Mouse (Mus musculus) myocyte (in vitro differentiated cells): ENCODE measurements at regions not wholly inside any gene's neighbourhood (a gene's known extent, or its start where the extent isn't known, plus 50 kb on each side); places are given as distances from the start of the nearest gene placed in this dataset.

Experiments used
- CEBPB ChIP-seq: IDR thresholded peaks from 2 replicates; pipeline ENCODE4 v1.6.1; 2011; ENCODE audit warnings: mild to moderate bottlenecking, moderate library complexity; ENCODE audit not compliant: poor library complexity, insufficient read depth, severe bottlenecking
- E2F4 ChIP-seq: IDR thresholded peaks from one replicate; pipeline ENCODE4 v1.6.1; 2011; ENCODE audit warnings: mild to moderate bottlenecking, control low read depth, moderate library complexity; ENCODE audit not compliant: insufficient read depth
- MAX ChIP-seq: IDR thresholded peaks from one replicate; pipeline ENCODE4 v1.6.1; 2011; ENCODE audit warnings: low read depth, mild to moderate bottlenecking, control low read depth
- POLR2A ChIP-seq: IDR thresholded peaks from one replicate; pipeline ENCODE4 v1.6.1; 2011; ENCODE audit warnings: low read depth, mild to moderate bottlenecking, control low read depth, moderate library complexity; ENCODE audit not compliant: insufficient read length
- POLR2AphosphoS2 ChIP-seq: IDR thresholded peaks from one replicate; pipeline ENCODE4 v1.6.1; 2011; ENCODE audit warnings: low read depth, control low read depth; ENCODE audit not compliant: insufficient read length
- SRF ChIP-seq: IDR thresholded peaks from one replicate; pipeline ENCODE4 v1.6.1; 2011; ENCODE audit warnings: low read depth; ENCODE audit not compliant: control insufficient read depth, insufficient read length
- TCF12 ChIP-seq: IDR thresholded peaks from one replicate; pipeline ENCODE4 v1.6.1; 2011; ENCODE audit warnings: mild to moderate bottlenecking, control low read depth; ENCODE audit not compliant: poor library complexity, insufficient read depth, severe bottlenecking
- TCF3 ChIP-seq: IDR thresholded peaks from one replicate; pipeline ENCODE4 v1.6.1; 2011; ENCODE audit warnings: low read depth, control low read depth; ENCODE audit not compliant: insufficient read length
- USF1 ChIP-seq: IDR thresholded peaks from one replicate; pipeline ENCODE4 v1.6.1; 2011; ENCODE audit warnings: low read depth, mild to moderate bottlenecking, control low read depth, moderate library complexity

DNA sequence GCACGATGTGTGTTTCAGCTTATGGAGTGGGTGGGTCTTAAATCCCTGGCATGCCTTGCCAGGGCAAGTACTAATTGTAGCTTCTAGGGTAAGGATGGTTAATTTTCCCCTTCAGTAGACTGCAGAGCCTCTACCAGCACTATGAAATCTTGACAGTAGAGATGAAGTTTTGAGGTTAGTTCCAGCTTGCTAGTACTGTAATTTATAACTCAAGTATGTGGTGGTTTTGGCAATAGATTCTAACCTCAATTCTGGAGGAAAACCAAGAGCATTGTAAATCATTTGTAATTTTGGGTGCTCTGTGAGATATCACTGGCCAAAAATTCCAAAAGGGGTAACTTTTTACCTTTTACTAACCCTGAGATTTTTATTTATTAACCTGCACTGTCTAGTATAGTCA, 164.3 kb upstream of the Ednrb start:
- TF ChIP-seq TCF12 (no peak), POLR2A (no peak), CEBPB (no peak), TCF3 (no peak), SRF (no peak), MAX (no peak), E2F4 (no peak), POLR2AphosphoS2 (no peak), USF1 (no peak)
